Mouse (Mus musculus) lung, postnatal 0 days (tissue): Measurements from ENCODE around the gene Pygm.

Experiments
- CTCF ChIP-seq: IDR thresholded peaks from 2 replicates; pipeline ENCODE4 v1.5.1; 2016; ENCODE audit warnings: antibody characterized with exemption, mild to moderate bottlenecking
- EP300 ChIP-seq: IDR thresholded peaks from 2 replicates; pipeline ENCODE4 v1.6.1; 2016; ENCODE audit warnings: antibody characterized with exemption, mild to moderate bottlenecking, control low read depth

GRCm38 (mm10) chr19:6390251-6390650, 6.1 kb downstream of the Pygm start:
- no peak for TF ChIP-seq EP300
- TF ChIP-seq CTCF, result no peak
